Mouse (Mus musculus) kidney, adult 11 months (tissue): ENCODE data around the gene Ube2d1.

Source experiments
- DNase-seq: peaks from one replicate; pipeline ENCODE4 v3.0.0; 2022

Gene Ube2d1

GRCm38 (mm10) chr10:71285126-71285580 lies at the start of gene Ube2d1:
Ube2d1 (minus strand) TSS chr10:71285262.
- peak; percentile 77 for DNase-seq

GRCm38 (mm10) chr10:71332859-71333258 lies 47.8 kb upstream of the Ube2d1 start:
- no peak for DNase-seq

- no peak for DNase-seq
Observed at GRCm38 (mm10) chr10:71332376-71332775, 47.3 kb upstream of the Ube2d1 start.

GRCm38 (mm10) chr10:71331908-71332307 lies 46.8 kb upstream of the Ube2d1 start:
- DNase-seq = no peak

- DNase-seq = no peak
Observed at GRCm38 (mm10) chr10:71330070-71330469, 45.0 kb upstream of the Ube2d1 start.

GRCm38 (mm10) chr10:71329295-71329694 lies 44.2 kb upstream of the Ube2d1 start:
- no peak for DNase-seq

- no peak for DNase-seq
Observed at GRCm38 (mm10) chr10:71328870-71329269, 43.8 kb upstream of the Ube2d1 start.

- DNase-seq = no peak
Observed at GRCm38 (mm10) chr10:71328382-71328781, 43.3 kb upstream of the Ube2d1 start.

GRCm38 (mm10) chr10:71327386-71327785 lies 42.3 kb upstream of the Ube2d1 start:
- DNase-seq = no peak

GRCm38 (mm10) chr10:71326789-71327188 lies 41.7 kb upstream of the Ube2d1 start:
- DNase-seq = peak; percentile 70

GRCm38 (mm10) chr10:71326123-71326522 lies 41.1 kb upstream of the Ube2d1 start:
- DNase-seq = peak; percentile 58

- DNase-seq = no peak
Observed at GRCm38 (mm10) chr10:71323669-71324068, 38.6 kb upstream of the Ube2d1 start.

- no peak for DNase-seq
Observed at GRCm38 (mm10) chr10:71316497-71316896, 31.4 kb upstream of the Ube2d1 start.

- DNase-seq = no peak
Observed at GRCm38 (mm10) chr10:71316056-71316455, 31.0 kb upstream of the Ube2d1 start.

GRCm38 (mm10) chr10:71314596-71314995 lies 29.5 kb upstream of the Ube2d1 start:
- DNase-seq = no peak

- DNase-seq = no peak
Observed at GRCm38 (mm10) chr10:71310288-71310687, 25.2 kb upstream of the Ube2d1 start.

GRCm38 (mm10) chr10:71308199-71308598 lies 23.1 kb upstream of the Ube2d1 start:
- no peak for DNase-seq

GRCm38 (mm10) chr10:71306759-71307158 lies 21.7 kb upstream of the Ube2d1 start:
- DNase-seq = no peak

GRCm38 (mm10) chr10:71306190-71306589 lies 21.1 kb upstream of the Ube2d1 start:
- DNase-seq = no peak

- DNase-seq = no peak
Observed at GRCm38 (mm10) chr10:71302490-71302889, 17.4 kb upstream of the Ube2d1 start.

GRCm38 (mm10) chr10:71300161-71300560 lies 15.1 kb upstream of the Ube2d1 start:
- no peak for DNase-seq

GRCm38 (mm10) chr10:71293245-71293644 lies 8.2 kb upstream of the Ube2d1 start:
- no peak for DNase-seq

- DNase-seq = no peak
Observed at GRCm38 (mm10) chr10:71292254-71292653, 7.2 kb upstream of the Ube2d1 start.

- DNase-seq = no peak
Observed at GRCm38 (mm10) chr10:71291801-71292200, 6.7 kb upstream of the Ube2d1 start.

GRCm38 (mm10) chr10:71291179-71291661 lies 6.2 kb upstream of the Ube2d1 start:
- peak; percentile 62 for DNase-seq
